9 mouse cellular contexts compared by ENCODE assay signal in the genomic region with DNA sequence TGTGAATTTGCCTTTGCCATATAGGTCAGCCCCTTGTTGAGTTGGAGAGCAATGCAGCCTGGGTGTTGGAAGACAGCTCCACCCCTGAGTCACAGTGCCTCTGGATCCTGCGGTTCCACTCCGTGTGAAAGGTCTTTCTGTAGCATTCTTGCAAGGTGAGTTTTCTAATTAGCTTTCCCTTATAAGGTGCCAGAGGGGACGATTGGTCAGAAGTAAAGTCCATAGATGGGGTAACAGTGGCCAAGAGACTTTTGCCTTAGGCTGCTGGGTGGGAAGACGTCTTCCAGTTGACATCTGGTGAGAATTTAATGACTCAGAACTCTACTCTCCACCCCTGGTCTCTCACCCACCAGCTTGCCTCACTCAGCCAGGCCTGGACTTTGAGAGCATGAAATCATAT.
"Had no signal": no experiment of that assay in that cellular context is flagged by ENCODE, and none has a peak within 500 bp of the region (broad histone marks: within the 10 kb centered on the region; RNA-seq: fewer than 3 reads in every experiment).

No protein-coding gene starts in this region.

- DNase-seq: liver, postnatal 0 days; lung, adult 2 months; lung, postnatal 14 days; lung, postnatal 36 days; right cerebral cortex, postnatal 14 days; spleen, adult 18-20 months; thymus, adult 2 months; thymus, postnatal 25 days; thymus, postnatal 4 days had no signal
